Mouse (Mus musculus): ENCODE data around the gene Ina.

GRCm38 (mm10) chr19:46984726-46985622 lies 29.5 kb upstream of the Ina start:
- TF ChIP-seq CTCF (IDR thresholded peaks at IDR 0.05; ENCODE audit: low read depth) (no peak), EP300 (IDR thresholded peaks at IDR 0.05; ENCODE audit: low read depth) (no peak)
